Mouse (Mus musculus) neural tube, embryonic 14.5 days (tissue): Measurements from ENCODE around the gene Ranbp17. TPM values are rescaled to one million over a fixed set of nuclear protein-coding genes. Genes with fewer than 3 reads are reported as not detected.
A peak's percentile ranks its signal among the peaks of the same experiment; 100 is the strongest.

Experiments used
- ATAC-seq: fragments of 200-750 bp; cut with Nextera tagmentation; 2 replicates; pipeline ENCODE4 v1.8.0; 2017; ENCODE audit warnings: low read depth, mild to moderate bottlenecking, moderate TSS enrichment, moderate library complexity
- H3K27ac ChIP-seq: fragments of 300-500 bp; sonication (generic); 2 replicates; pipeline ENCODE4 v1.5.1; 2014; ENCODE audit warnings: low read depth, mild to moderate bottlenecking, control low read depth, low read length, moderate library complexity, mixed read lengths
- H3K27me3 ChIP-seq: fragments of 300-500 bp; sonication (generic); 2 replicates; pipeline ENCODE4 v1.6.1; 2014; ENCODE audit warnings: low read length; ENCODE audit not compliant: control insufficient read depth, insufficient read depth
- H3K36me3 ChIP-seq: fragments of 300-500 bp; sonication (generic); 2 replicates; pipeline ENCODE4 v1.6.1; 2014; ENCODE audit warnings: low read length, mixed read lengths; ENCODE audit not compliant: control insufficient read depth, insufficient read depth
- H3K4me1 ChIP-seq: fragments of 300-500 bp; sonication (generic); 2 replicates; pipeline ENCODE4 v1.6.1; 2014; ENCODE audit warnings: low read length; ENCODE audit not compliant: control insufficient read depth, insufficient read depth
- H3K4me2 ChIP-seq: fragments of 300-500 bp; sonication (generic); 2 replicates; pipeline ENCODE4 v1.6.1; 2014; ENCODE audit warnings: mild to moderate bottlenecking, low read depth, low read length, control low read depth
- H3K4me3 ChIP-seq: fragments of 300-500 bp; sonication (generic); 2 replicates; pipeline ENCODE4 v1.5.1; 2014; ENCODE audit warnings: low read depth, low read length, control low read depth, mixed read lengths
- H3K9ac ChIP-seq: fragments of 300-500 bp; sonication (generic); replicated peaks from 2 replicates; pipeline ENCODE4 v1.6.1; 2014; ENCODE audit warnings: low read depth, mild to moderate bottlenecking, control low read depth, low read length, mixed read lengths
- H3K9me3 ChIP-seq: fragments of 300-500 bp; sonication (generic); 2 replicates; pipeline ENCODE4 v1.6.1; 2016; ENCODE audit warnings: low read length; ENCODE audit not compliant: control insufficient read depth
- WGBS: fragments of 180-500 bp; shearing (Covaris S2); extraction: QIAGEN DNeasy Blood & Tissue Kit; methylation state at CpG from one replicate; pipeline ENCODE4 v1.1.7; 2014; 5-methylcytosine and 5-hydroxymethylcytosine counted together
- polyA plus RNA-seq: library from polyadenylated mRNA; unstranded; fragments of >200 nt; fragmentation: Nextera tagmentation; extraction: Ambion mirVana; gene quantifications from 2 replicates; pipeline ENCODE4 v1.2.1, GENCODE M21; 2014

Gene Ranbp17
- 12.9 and 13.3 TPM in 2 replicates for polyA plus RNA-seq

GRCm38 (mm10) chr11:33513376-33513991, at the start of gene Ranbp17:
Gene Ranbp17, minus strand, starts transcription at chr11:33513746.
- Histone ChIP-seq H3K27me3 (no peaks in the 10 kb centered on the region), H3K36me3 (no peaks in the 10 kb centered on the region), H3K4me3 (peak within 1 kb of the TSS; percentile 95), H3K27ac (peak within 1 kb of the TSS; percentile 89), H3K9me3 (no peaks in the 10 kb centered on the region), H3K4me2 (peak within 1 kb of the TSS; percentile 63), H3K9ac (peak within 1 kb of the TSS; percentile 93), H3K4me1 (0 out of 2 replicates have a peak, but pooled peaks cover 5% of the 10 kb centered on the region)
- WGBS, result under 1% methylated on average over 69 of the region's 72 CpGs
- peak; percentile 86 for ATAC-seq

GRCm38 (mm10) chr11:33554123-33554522, 40.6 kb upstream of the Ranbp17 start:
- Histone ChIP-seq H3K27me3 (no peaks in the 10 kb centered on the region), H3K4me1 (no peaks in the 10 kb centered on the region), H3K27ac (no peak overlapping the region), H3K9me3 (no peaks in the 10 kb centered on the region), H3K4me2 (no peak overlapping the region), H3K36me3 (no peaks in the 10 kb centered on the region), H3K4me3 (no peak overlapping the region), H3K9ac (no peak overlapping the region)
- 75% methylated on average over 8 of the region's 8 CpGs for WGBS
- ATAC-seq, result 0 out of 2 replicates have a peak, but pooled peaks have one; percentile 6

- no peak overlapping the region for H3K9ac ChIP-seq
- no peak overlapping the region for H3K4me2 ChIP-seq
- no peaks in the 10 kb centered on the region for H3K36me3 ChIP-seq
- H3K9me3 ChIP-seq, result no peaks in the 10 kb centered on the region
- H3K4me1 ChIP-seq, result no peaks in the 10 kb centered on the region
- no peak for ATAC-seq
- no peaks in the 10 kb centered on the region for H3K27me3 ChIP-seq
- H3K27ac ChIP-seq, result no peak overlapping the region
- 77% methylated on average over 14 of the region's 14 CpGs for WGBS
- H3K4me3 ChIP-seq, result no peak overlapping the region
Observed at GRCm38 (mm10) chr11:33550861-33551560, 37.5 kb upstream of the Ranbp17 start.

- Histone ChIP-seq H3K27me3 (no peaks in the 10 kb centered on the region), H3K4me1 (no peaks in the 10 kb centered on the region), H3K9ac (no peak overlapping the region), H3K4me3 (no peak overlapping the region), H3K9me3 (no peaks in the 10 kb centered on the region), H3K27ac (no peak overlapping the region), H3K4me2 (no peak overlapping the region), H3K36me3 (no peaks in the 10 kb centered on the region)
- ATAC-seq, result no peak
- WGBS, result 77% methylated on average over 2 of the region's 2 CpGs
Observed at GRCm38 (mm10) chr11:33547386-33547785, 33.8 kb upstream of the Ranbp17 start.

- Histone ChIP-seq H3K9me3 (no peaks in the 10 kb centered on the region), H3K9ac (no peak overlapping the region), H3K4me1 (no peaks in the 10 kb centered on the region), H3K4me2 (no peak overlapping the region), H3K4me3 (no peak overlapping the region), H3K36me3 (no peaks in the 10 kb centered on the region), H3K27ac (no peak overlapping the region), H3K27me3 (no peaks in the 10 kb centered on the region)
- 93% methylated on average over 2 of the region's 2 CpGs for WGBS
- ATAC-seq, result no peak
Observed at GRCm38 (mm10) chr11:33544945-33545344, 31.4 kb upstream of the Ranbp17 start.

DNA sequence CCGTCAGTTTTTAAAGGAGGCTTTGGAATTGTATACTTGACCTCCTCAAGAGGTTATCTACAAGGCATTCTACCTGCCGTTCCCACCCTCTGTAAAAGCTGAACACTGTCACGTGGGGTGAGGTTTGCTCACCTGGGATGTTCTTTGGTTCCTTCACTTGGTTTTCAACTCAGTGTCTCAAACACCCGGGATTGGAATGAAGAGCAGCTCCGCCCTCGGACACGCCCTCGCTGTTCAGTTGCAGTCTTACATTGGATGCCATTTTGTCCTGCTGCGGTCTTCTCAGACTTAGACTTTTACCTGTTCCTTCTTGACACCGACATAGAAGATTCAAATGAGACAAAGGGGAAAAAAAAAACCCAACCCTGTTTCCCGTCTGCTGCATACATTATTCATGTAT, 30.6 kb upstream of the Ranbp17 start:
- 72% methylated on average over 11 of the region's 11 CpGs for WGBS
- no peak overlapping the region for H3K9ac ChIP-seq
- H3K4me2 ChIP-seq, result no peak overlapping the region
- H3K27ac ChIP-seq, result no peak overlapping the region
- H3K4me3 ChIP-seq, result no peak overlapping the region
- H3K4me1 ChIP-seq, result no peaks in the 10 kb centered on the region
- no peak for ATAC-seq
- H3K27me3 ChIP-seq, result no peaks in the 10 kb centered on the region
- H3K9me3 ChIP-seq, result no peaks in the 10 kb centered on the region
- H3K36me3 ChIP-seq, result no peaks in the 10 kb centered on the region

- Histone ChIP-seq H3K4me3 (no peak overlapping the region), H3K27me3 (no peaks in the 10 kb centered on the region), H3K36me3 (no peaks in the 10 kb centered on the region), H3K4me1 (no peaks in the 10 kb centered on the region), H3K9ac (no peak overlapping the region), H3K9me3 (no peaks in the 10 kb centered on the region), H3K27ac (no peak overlapping the region), H3K4me2 (no peak overlapping the region)
- no peak for ATAC-seq
- WGBS, result 80% methylated on average over 5 of the region's 5 CpGs
Observed at GRCm38 (mm10) chr11:33537390-33538125, 24.0 kb upstream of the Ranbp17 start.

DNA sequence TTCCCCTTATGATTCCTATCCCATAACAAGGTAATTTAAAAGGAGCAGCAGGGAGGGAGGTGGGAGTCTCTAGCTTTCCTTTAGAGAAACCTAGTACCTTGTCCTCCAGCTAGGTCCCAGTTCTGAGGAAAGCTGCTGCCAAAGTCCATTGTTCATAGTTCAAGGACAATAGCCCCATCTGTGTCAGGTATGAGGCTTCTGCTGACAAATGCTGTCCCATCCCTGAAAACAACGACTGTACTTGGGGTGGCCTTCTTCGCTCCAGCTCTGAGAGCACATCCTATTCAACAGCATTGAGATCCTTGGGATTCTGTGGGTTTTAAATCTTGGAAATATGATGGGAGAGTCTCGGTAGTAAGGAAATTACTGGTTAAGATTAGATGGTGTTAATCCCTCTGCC, 23.1 kb upstream of the Ranbp17 start:
- ATAC-seq, result no peak
- H3K4me3 ChIP-seq, result no peak overlapping the region
- no peaks in the 10 kb centered on the region for H3K36me3 ChIP-seq
- no peaks in the 10 kb centered on the region for H3K4me1 ChIP-seq
- WGBS, result 96% methylated on average over 3 of the region's 3 CpGs
- H3K9me3 ChIP-seq, result no peaks in the 10 kb centered on the region
- no peak overlapping the region for H3K9ac ChIP-seq
- no peak overlapping the region for H3K27ac ChIP-seq
- H3K4me2 ChIP-seq, result no peak overlapping the region
- no peaks in the 10 kb centered on the region for H3K27me3 ChIP-seq

- no peak for ATAC-seq
- WGBS, result 96% methylated on average over 4 of the region's 4 CpGs
- no peak overlapping the region for H3K27ac ChIP-seq
- H3K9me3 ChIP-seq, result no peaks in the 10 kb centered on the region
- no peaks in the 10 kb centered on the region for H3K36me3 ChIP-seq
- H3K27me3 ChIP-seq, result no peaks in the 10 kb centered on the region
- H3K4me3 ChIP-seq, result no peak overlapping the region
- no peak overlapping the region for H3K4me2 ChIP-seq
- no peak overlapping the region for H3K9ac ChIP-seq
- H3K4me1 ChIP-seq, result no peaks in the 10 kb centered on the region
Observed at GRCm38 (mm10) chr11:33534541-33534940, 21.0 kb upstream of the Ranbp17 start.
